Mouse (Mus musculus): ENCODE measurements around the gene Cox7a2l. TPM values are rescaled to one million over a fixed set of nuclear protein-coding genes. Genes with fewer than 3 reads are reported as not detected.

The Cox7a2l gene
- polyA plus RNA-seq, 1 experiment from 2014 or later, result 182 TPM

DNA sequence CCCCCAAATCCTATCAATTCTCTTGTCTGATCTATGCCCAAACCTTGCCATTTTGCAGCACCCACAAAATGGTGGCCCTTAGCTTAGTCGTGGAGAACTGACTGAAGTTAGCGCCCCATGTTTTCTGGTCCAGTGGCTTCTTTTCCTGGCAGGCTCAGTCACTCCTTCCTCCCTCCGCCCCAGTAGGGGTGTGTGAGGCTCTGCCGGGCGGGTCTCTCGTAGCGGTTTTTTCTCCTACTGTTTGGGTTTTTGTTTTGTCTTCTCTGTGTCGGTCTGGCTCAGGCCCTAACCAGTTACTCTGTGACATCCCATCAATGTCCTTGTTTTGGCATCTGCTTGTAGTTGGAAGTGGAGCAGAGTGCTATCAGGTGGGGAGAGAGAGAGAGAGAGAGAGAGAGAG lies 8.5 kb upstream of the Cox7a2l start:
- Histone ChIP-seq H3K27me3 (peaks cover 5% of the 10 kb centered on the region; the same call in 1 of the 2 replicates), H3K4me3 (no peak overlapping the region), H3K9ac (no peak overlapping the region), H3K36me3 (ENCODE audit: poor library complexity, severe bottlenecking) (no peaks in the 10 kb centered on the region), H3K4me2 (peak overlapping the region; percentile 36), H3K9me3 (replicated peaks) (no peaks in the 10 kb centered on the region), H3K27ac (peak overlapping the region; percentile 41), H3K4me1 (peaks cover 38% of the 10 kb centered on the region)
- ATAC-seq, result no peak; the same call in 1 of the 2 replicates
- under 1% methylated on average over 8 of the region's 8 CpGs for WGBS

DNA sequence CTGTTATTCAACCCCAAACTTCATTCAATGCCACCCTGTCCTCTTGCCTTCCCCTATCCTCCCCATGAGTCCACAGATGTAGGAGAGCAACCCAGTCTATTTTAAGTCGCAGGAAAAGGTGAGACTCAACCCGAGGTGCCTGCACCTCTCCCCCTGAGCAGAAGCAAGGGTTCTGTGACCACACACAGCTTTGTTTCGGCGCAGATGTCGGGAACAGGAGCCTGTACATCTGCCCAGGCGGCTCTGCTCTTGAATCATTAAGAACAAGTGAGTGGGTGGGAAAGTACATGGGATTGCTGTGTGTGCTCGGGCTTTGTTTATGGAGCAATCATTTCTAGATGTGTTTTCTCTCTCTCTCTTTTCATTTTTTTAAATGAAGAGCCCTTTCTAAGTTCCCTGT lies 7.6 kb upstream of the Cox7a2l start:
- Histone ChIP-seq H3K36me3 (ENCODE audit: poor library complexity, severe bottlenecking) (no peaks in the 10 kb centered on the region), H3K9me3 (replicated peaks) (no peaks in the 10 kb centered on the region), H3K4me2 (no peak overlapping the region), H3K4me1 (peaks cover 38% of the 10 kb centered on the region), H3K9ac (no peak overlapping the region), H3K27me3 (peaks cover 5% of the 10 kb centered on the region; the same call in 1 of the 2 replicates), H3K4me3 (no peak overlapping the region), H3K27ac (no peak overlapping the region)
- WGBS, result 41% methylated on average over 7 of the region's 7 CpGs
- no peak for ATAC-seq

DNA sequence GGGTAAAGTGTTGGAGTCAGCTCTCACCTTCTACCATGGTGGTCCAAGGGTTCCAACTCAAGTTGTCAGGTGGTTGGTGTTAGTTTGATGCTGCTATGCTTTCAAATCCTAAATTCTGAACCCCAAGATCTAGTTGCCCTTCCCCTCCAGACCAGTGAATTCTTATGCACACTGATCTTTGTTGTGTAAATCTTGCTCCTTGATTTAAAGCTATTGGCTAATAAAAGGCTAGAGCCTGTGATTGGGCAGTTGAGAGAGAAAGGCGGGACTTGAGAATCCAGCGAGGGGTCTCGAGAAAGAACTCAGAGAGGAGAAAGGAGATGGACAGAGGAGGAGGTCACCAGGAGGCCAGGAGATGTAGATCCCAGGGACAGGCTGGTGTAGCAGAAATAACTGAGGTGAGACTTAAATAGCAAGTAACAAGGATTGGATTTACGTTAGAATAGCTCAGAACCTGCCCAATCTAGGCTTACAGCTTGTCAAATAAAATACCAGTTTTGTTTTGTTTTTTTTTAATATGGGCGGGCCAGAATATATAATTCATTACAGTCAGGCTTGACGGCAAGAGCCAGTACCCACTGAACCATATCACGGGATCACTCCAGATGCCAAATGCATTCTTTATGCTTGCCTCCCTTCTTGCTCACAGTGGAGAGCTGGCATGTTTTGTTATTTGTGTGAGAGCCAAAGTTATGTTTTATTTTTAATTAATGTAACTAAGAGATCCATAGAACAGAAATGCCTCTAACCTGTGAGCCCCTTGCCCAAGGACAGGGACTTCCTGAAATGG lies 5.7 kb upstream of the Cox7a2l start:
- 68% methylated on average over 7 of the region's 7 CpGs for WGBS
- H3K27ac ChIP-seq, result no peak overlapping the region
- H3K4me2 ChIP-seq, result no peak overlapping the region
- no peak overlapping the region for H3K4me3 ChIP-seq
- H3K9me3 ChIP-seq (replicated peaks), result 0 out of 2 replicates have a peak, but pooled peaks cover 3% of the 10 kb centered on the region
- H3K4me1 ChIP-seq, result peaks cover 33% of the 10 kb centered on the region
- H3K36me3 ChIP-seq (ENCODE audit: poor library complexity, severe bottlenecking), result no peaks in the 10 kb centered on the region
- H3K27me3 ChIP-seq, result no peaks in the 10 kb centered on the region
- no peak for ATAC-seq
- no peak overlapping the region for H3K9ac ChIP-seq

DNA sequence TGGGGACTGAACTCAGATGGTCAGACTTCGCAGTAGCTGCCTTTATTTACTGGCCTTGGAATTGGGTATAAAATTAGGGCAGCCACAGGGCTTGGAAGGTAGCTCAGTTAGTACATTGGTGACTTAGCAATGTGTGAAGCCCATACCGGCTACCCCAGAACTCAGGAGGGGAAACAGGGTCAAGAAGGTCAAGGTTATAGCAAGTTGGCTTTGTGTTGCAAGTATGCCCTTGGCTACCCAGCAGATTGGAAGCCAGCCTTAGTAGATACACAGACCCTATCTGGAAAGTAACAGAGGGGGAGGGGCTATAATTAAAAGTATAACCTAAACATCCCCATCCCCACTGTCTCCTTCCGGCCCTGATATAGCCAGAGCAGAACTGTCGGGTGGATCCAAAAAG lies 4.8 kb upstream of the Cox7a2l start:
- no peak overlapping the region for H3K27ac ChIP-seq
- no peak for ATAC-seq
- H3K36me3 ChIP-seq (ENCODE audit: poor library complexity, severe bottlenecking), result no peaks in the 10 kb centered on the region
- H3K4me3 ChIP-seq, result no peak overlapping the region
- no peak overlapping the region for H3K4me2 ChIP-seq
- H3K9ac ChIP-seq, result no peak overlapping the region
- no peaks in the 10 kb centered on the region for H3K27me3 ChIP-seq
- 0 out of 2 replicates have a peak, but pooled peaks cover 3% of the 10 kb centered on the region for H3K9me3 ChIP-seq (replicated peaks)
- H3K4me1 ChIP-seq, result peaks cover 24% of the 10 kb centered on the region
- 91% methylated on average over 4 of the region's 4 CpGs for WGBS

DNA sequence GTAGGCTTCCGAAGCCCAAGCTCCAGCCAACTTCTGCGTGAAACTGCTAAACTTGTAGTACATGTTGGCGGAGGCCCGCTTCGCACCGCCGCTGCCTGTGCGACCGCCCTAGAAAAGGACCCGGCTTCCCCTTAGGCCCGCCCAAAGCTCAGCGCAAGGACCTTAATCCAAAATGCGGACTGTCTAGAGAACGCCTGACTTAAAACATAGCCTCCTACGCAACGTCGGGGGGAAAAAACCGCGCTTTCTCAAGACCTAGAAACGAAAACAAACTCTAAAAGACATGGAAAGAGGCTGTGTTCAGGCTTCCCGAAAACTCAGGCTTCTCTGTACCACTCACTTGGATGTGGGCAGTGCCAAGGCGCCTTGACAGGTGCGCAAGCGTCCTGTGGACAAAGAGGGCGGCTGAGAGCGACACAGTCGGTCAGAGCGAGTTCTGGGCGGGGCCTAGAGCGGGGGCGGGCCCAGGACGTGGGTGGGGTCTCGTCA lies 2.9 kb downstream of the Cox7a2l start:
- Histone ChIP-seq H3K36me3 (ENCODE audit: poor library complexity, severe bottlenecking) (no peaks in the 10 kb centered on the region), H3K9me3 (replicated peaks) (0 out of 2 replicates have a peak, but pooled peaks cover 3% of the 10 kb centered on the region), H3K27ac (peak overlapping the region; percentile 46), H3K4me1 (peaks cover 21% of the 10 kb centered on the region), H3K9ac (peak overlapping the region; percentile 94), H3K4me2 (peak overlapping the region; percentile 84), H3K27me3 (no peaks in the 10 kb centered on the region), H3K4me3 (peak overlapping the region; percentile 98)
- ATAC-seq, result peak; percentile 98
- under 1% methylated on average over 33 of the region's 33 CpGs for WGBS

DNA sequence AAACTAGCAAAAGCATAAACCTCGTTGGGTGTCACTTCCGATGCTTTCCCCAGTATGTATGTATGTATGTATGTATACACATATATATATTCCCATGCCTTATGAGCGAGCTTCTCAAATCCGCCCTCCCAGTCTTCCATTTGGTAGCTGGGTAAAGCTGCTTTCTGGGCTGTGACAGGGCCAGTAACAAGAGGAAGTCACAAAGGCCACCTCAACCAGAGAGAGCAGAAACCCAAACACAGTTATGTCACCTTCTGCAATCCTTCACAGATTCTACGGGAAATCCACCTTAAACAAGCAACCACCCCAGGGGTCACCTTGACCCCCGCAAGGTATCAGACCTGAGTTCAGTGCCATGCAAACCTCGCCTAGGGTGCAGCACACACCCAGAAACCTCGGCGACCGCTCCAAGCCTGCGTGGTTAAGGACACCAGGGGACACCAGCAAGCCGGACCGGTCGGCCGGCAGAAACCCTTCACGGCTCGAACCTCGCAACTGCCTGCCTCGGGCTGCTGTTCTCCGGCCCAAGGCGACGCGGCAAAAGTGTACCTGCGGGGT lies 3.4 kb downstream of the Cox7a2l start:
- 0 out of 2 replicates have a peak overlapping the region, but pooled peaks have one; percentile 46 for H3K27ac ChIP-seq
- peak overlapping the region; percentile 98 for H3K4me3 ChIP-seq
- WGBS, result 2% methylated on average over 24 of the region's 24 CpGs
- peaks cover 21% of the 10 kb centered on the region for H3K4me1 ChIP-seq
- no peaks in the 10 kb centered on the region for H3K36me3 ChIP-seq (ENCODE audit: poor library complexity, severe bottlenecking)
- ATAC-seq, result peak; percentile 59
- 0 out of 2 replicates have a peak, but pooled peaks cover 2% of the 10 kb centered on the region for H3K9me3 ChIP-seq (replicated peaks)
- H3K4me2 ChIP-seq, result peak overlapping the region; percentile 84
- H3K9ac ChIP-seq, result peak overlapping the region; percentile 94
- no peaks in the 10 kb centered on the region for H3K27me3 ChIP-seq

DNA sequence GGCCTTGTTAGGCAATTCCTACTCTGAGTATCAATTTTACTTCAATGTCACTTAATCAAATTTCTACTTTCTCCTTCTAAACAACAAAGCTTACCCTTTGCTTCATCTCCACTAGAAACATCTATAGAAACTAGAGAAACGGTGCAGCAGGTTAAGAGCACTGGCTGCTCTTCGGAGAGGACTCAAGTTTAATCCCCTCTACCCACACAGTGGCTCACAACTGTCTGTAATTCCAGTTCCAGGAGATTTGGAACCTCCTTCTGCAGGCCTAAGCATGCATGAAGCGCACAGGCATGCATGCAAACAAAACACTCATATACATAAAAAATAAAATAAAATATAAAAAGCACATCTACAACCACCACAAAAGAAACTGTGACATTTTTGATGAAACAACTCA lies 5.0 kb downstream of the Cox7a2l start:
- H3K27me3 ChIP-seq, result no peaks in the 10 kb centered on the region
- no peak overlapping the region for H3K27ac ChIP-seq
- peaks cover 21% of the 10 kb centered on the region for H3K4me1 ChIP-seq
- H3K4me3 ChIP-seq, result no peak overlapping the region
- no peaks in the 10 kb centered on the region for H3K36me3 ChIP-seq (ENCODE audit: poor library complexity, severe bottlenecking)
- no peak overlapping the region; the same call in 1 of the 2 replicates for H3K4me2 ChIP-seq
- no peak overlapping the region for H3K9ac ChIP-seq
- ATAC-seq, result no peak
- H3K9me3 ChIP-seq (replicated peaks), result no peaks in the 10 kb centered on the region
- 96% methylated on average over 3 of the region's 3 CpGs for WGBS

DNA sequence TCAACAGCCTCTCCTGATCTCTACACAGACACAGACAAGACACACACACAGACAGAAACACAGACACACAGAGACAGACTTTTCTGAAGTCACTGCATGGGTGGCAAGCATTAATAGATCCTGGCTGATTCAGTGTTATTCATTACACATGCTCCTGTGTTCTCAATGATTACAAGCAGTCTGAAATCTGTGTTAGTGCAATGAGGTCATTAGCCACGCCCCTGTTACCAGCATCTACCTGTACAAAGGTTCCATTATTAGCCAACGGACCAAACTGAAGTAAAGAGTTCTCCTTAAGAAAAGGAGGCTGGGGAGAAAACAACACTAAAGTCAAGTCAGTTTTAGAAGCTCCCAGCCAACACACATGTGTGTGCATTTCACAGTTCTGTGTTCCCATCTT lies 13.4 kb downstream of the Cox7a2l start:
- Histone ChIP-seq H3K9ac (no peak overlapping the region), H3K27me3 (no peaks in the 10 kb centered on the region), H3K4me2 (no peak overlapping the region), H3K4me1 (no peaks in the 10 kb centered on the region), H3K9me3 (replicated peaks) (no peaks in the 10 kb centered on the region), H3K27ac (no peak overlapping the region), H3K36me3 (ENCODE audit: poor library complexity, severe bottlenecking) (peaks cover 42% of the 10 kb centered on the region), H3K4me3 (no peak overlapping the region)
- WGBS, result 82% methylated on average over 2 of the region's 2 CpGs
- no peak for ATAC-seq

DNA sequence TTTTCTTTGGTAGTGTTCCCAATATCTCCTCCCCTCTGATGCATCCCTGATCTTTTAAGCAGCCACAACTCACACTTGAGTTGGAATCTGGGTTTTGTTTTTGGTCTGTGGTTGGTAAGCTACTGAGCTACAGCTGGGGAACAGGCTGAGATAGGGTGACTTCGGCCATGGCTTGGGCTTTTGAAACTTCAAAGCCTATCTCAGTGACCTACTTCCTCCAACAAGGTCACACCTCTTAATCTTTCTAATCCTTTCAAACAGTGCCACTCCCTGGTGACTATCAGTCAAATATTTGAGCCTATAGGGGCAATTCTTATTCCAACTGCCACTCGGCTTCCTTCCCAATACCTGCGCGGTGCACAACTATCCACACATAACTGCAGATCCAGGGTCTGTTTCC lies 17.4 kb downstream of the Cox7a2l start:
- no peak overlapping the region for H3K4me3 ChIP-seq
- H3K9ac ChIP-seq, result no peak overlapping the region
- peaks cover 60% of the 10 kb centered on the region for H3K36me3 ChIP-seq (ENCODE audit: poor library complexity, severe bottlenecking)
- WGBS, result 93% methylated on average over 4 of the region's 4 CpGs
- no peaks in the 10 kb centered on the region for H3K27me3 ChIP-seq
- ATAC-seq, result no peak
- H3K27ac ChIP-seq, result no peak overlapping the region
- H3K4me1 ChIP-seq, result no peaks in the 10 kb centered on the region
- 0 out of 2 replicates have a peak, but pooled peaks cover 9% of the 10 kb centered on the region for H3K9me3 ChIP-seq (replicated peaks)
- H3K4me2 ChIP-seq, result no peak overlapping the region

DNA sequence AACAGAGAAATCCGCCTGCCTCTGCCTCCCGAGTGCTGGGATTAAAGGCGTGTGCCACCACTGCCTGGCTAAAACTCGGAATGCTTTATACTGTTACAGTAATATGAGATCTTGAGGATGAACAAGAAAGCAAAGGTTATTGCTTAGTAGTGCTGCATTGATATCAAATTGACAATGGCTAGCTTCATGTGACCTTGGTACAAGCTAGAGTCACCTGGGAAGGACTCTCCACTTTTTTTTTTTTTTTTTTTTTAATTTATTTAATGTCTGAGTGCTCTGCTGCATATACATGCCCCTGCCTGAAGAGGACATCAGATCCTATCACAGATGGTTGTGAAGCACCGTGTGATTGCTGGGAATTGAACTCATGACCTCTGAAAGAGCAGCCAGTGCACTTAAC lies 18.2 kb downstream of the Cox7a2l start:
- no peak overlapping the region for H3K9ac ChIP-seq
- H3K9me3 ChIP-seq (replicated peaks), result 0 out of 2 replicates have a peak, but pooled peaks cover 9% of the 10 kb centered on the region
- ATAC-seq, result no peak
- WGBS, result 95% methylated on average over 5 of the region's 5 CpGs
- no peaks in the 10 kb centered on the region for H3K4me1 ChIP-seq
- H3K36me3 ChIP-seq (ENCODE audit: poor library complexity, severe bottlenecking), result peaks cover 60% of the 10 kb centered on the region
- no peaks in the 10 kb centered on the region for H3K27me3 ChIP-seq
- H3K4me3 ChIP-seq, result no peak overlapping the region
- no peak overlapping the region for H3K27ac ChIP-seq
- no peak overlapping the region for H3K4me2 ChIP-seq

DNA sequence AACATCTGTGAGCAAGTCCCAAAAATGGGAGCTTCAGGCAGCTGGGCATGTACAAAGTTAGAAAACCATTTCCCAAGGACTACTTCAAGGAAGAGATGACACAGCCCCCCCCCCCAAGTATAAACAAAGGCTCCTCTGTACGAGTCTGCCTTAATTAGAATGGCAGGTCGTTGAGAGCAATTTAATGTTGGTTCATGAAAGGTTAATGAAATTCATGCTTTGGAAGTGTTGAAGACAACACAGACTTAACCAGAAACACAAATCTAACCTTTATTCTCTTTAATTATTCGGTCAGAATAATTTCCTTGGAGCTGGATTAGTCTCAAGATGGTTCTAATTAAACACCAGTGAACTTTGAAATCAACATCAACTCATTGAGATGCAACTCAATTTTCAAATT lies 29.4 kb downstream of the Cox7a2l start:
- Histone ChIP-seq H3K27ac (no peak overlapping the region), H3K9me3 (replicated peaks) (no peaks in the 10 kb centered on the region; the same call in 1 of the 2 replicates), H3K4me3 (no peak overlapping the region), H3K9ac (no peak overlapping the region), H3K36me3 (ENCODE audit: poor library complexity, severe bottlenecking) (no peaks in the 10 kb centered on the region; the same call in 1 of the 2 replicates), H3K4me1 (peaks cover 4% of the 10 kb centered on the region; the same call in 1 of the 2 replicates), H3K4me2 (no peak overlapping the region), H3K27me3 (no peaks in the 10 kb centered on the region)
- WGBS, result 35% methylated on average over 3 of the region's 3 CpGs
- peak; percentile 29; the same call in 1 of the 2 replicates for ATAC-seq

DNA sequence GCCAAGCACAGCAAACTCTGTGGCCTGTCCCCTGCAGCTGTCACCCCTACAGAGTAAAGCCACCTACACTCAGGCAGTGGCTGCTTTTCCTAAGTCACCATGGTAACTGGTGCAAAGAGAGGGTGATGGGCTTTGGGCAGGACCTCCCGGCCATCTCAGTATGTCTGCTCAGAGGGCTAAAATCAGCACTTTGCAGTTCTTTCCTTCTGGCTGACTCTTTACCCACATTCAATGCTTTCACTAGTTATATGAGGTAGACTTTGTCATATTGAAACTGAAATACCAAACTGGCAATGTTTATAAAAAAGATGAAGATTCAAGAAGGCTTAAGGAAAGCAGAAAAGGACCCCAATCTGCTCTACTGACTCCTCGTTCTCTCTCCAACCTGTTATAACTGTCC lies 33.3 kb downstream of the Cox7a2l start:
- Histone ChIP-seq H3K27me3 (no peaks in the 10 kb centered on the region), H3K9me3 (replicated peaks) (no peaks in the 10 kb centered on the region), H3K9ac (no peak overlapping the region), H3K4me1 (peaks cover 4% of the 10 kb centered on the region; the same call in 1 of the 2 replicates), H3K27ac (no peak overlapping the region), H3K4me3 (no peak overlapping the region), H3K4me2 (no peak overlapping the region), H3K36me3 (ENCODE audit: poor library complexity, severe bottlenecking) (peaks cover 27% of the 10 kb centered on the region)
- no peak for ATAC-seq
- WGBS, result 77% methylated on average over 2 of the region's 2 CpGs

All from forebrain, embryonic 13.5 days (tissue).